ENCODE assay signal across 17 mouse cellular contexts in the genomic region with DNA sequence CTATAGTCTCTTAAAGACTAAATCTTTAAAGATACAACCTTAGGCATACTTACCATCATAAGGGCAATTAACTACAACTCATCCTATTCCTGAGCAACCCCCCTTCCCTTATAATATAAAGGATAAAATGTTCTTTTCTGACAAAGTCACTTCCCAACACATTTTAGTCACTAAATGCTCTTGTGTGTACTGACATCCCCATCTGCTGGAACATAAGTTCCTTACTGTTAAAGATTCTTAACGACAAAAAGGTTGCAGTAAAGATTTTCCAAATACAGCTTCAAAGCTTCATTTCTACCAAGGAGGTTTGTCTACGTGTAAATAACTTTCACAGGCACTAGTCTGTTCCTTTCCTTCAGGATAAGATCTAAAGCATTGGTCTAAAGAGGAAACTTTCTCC. TPM values are rescaled to one million over a fixed set of nuclear protein-coding genes. Genes with fewer than 3 reads are reported as not detected.
DNase-seq lines count a peak whose midpoint lies in the region; ATAC-seq and TF ChIP-seq lines count a peak whose summit lies in the region.
"Had no signal": no experiment of that assay in that cellular context is flagged by ENCODE, and none has a peak within 500 bp of the region (broad histone marks: within the 10 kb centered on the region; RNA-seq: fewer than 3 reads in every experiment).

No protein-coding gene starts in this region.

- 0 out of 4 replicates have a peak overlapping the region, but pooled peaks of 1 of the 2 experiments have one; percentile 9 for H3K4me3 ChIP-seq in heart, embryonic 14.5 days (ENCODE audit: control insufficient read depth in 1 of 2, insufficient read depth in 1 of 2, low read depth in 1 of 2, low read length in 2 of 2)
- H3K4me3 ChIP-seq in kidney, postnatal 0 days (replicated peaks; ENCODE audit: low read depth, low read length) = no peak overlapping the region
- H3K4me3 ChIP-seq in hindbrain, embryonic 16.5 days (ENCODE audit: low read length) = no peak overlapping the region
- H3K4me3 ChIP-seq: limb, embryonic 10.5 days; midbrain, embryonic 12.5 days had no signal

- TF ChIP-seq CTCF in kidney, postnatal 0 days (IDR thresholded peaks at IDR 0.05; ENCODE audit: low read depth) = peak; percentile 45

- intact Hi-C loops in heart, postnatal 25 days (cut with DNase I) = loop anchor here (10.0 kb wide), 1 partner anchor 52 kb away; no protein-coding TSS in a partner anchor

- no peaks in the 10 kb centered on the region for H3K9me3 ChIP-seq in heart, embryonic 14.5 days (ENCODE audit: control insufficient read depth, low read length)
- no peaks in the 10 kb centered on the region for H3K9me3 ChIP-seq in kidney, postnatal 0 days (replicated peaks; ENCODE audit: low read length)
- no peaks in the 10 kb centered on the region for H3K9me3 ChIP-seq in hindbrain, embryonic 16.5 days (ENCODE audit: control insufficient read depth, low read length)
- H3K9me3 ChIP-seq: G1E; limb, embryonic 10.5 days; midbrain, embryonic 12.5 days had no signal

- 0 out of 4 replicates have a peak overlapping the region, but pooled peaks of 1 of the 2 experiments have one; percentile 14 for H3K27ac ChIP-seq in heart, embryonic 14.5 days (replicated peaks in 1 of 2; ENCODE audit: control insufficient read depth in 1 of 2, insufficient read depth in 1 of 2, low read depth in 2 of 2, low read length in 2 of 2)
- H3K27ac ChIP-seq in kidney, postnatal 0 days = no peak overlapping the region
- H3K27ac ChIP-seq in hindbrain, embryonic 16.5 days (ENCODE audit: low read depth, low read length) = no peak overlapping the region
- H3K27ac ChIP-seq: limb, embryonic 10.5 days; macrophage; midbrain, embryonic 12.5 days had no signal

- H3K4me2 ChIP-seq in heart, embryonic 14.5 days (ENCODE audit: low read length) = peak overlapping the region; percentile 50
- H3K4me2 ChIP-seq in kidney, postnatal 0 days (ENCODE audit: low read length) = no peak overlapping the region
- peak overlapping the region; percentile 25; the same call in 1 of the 2 replicates for H3K4me2 ChIP-seq in hindbrain, embryonic 16.5 days (ENCODE audit: low read length)
- H3K4me2 ChIP-seq: liver, embryonic 11.5 days; midbrain, embryonic 12.5 days had no signal

- no peak for ATAC-seq in heart, embryonic 14.5 days (ENCODE audit: insufficient number of reproducible peaks, insufficient read depth, low FRiP score, low read depth)
- ATAC-seq in kidney, postnatal 0 days (replicated peaks; ENCODE audit: low FRiP score, low read depth) = no peak
- ATAC-seq in hindbrain, embryonic 16.5 days = no peak
- ATAC-seq: CD4-positive, CD25-positive, alpha-beta regulatory T cell, adult 4 months; inflammation-experienced regulatory T-cells, adult 6 months had no signal

- DNase-seq in heart, postnatal 25 days (ENCODE audit: low spot score) = no peak
- no peak for DNase-seq in kidney, postnatal 0 days (ENCODE audit: low spot score)
- no peak for DNase-seq in kidney, postnatal 36 days
- DNase-seq in brain, adult 2 months (ENCODE audit: low read depth, low spot score) = peak; percentile 42
- DNase-seq in frontal cortex, postnatal 36 days (ENCODE audit: low spot score in 2 of 2) = no peak
- DNase-seq: cerebellum, postnatal 10 days; lung, adult 2 months; thymus, adult 2 months had no signal

- WGBS in heart, embryonic 14.5 days = 21% methylated on average over 2 of the region's 2 CpGs
- 45% methylated on average over 2 of the region's 2 CpGs for WGBS in kidney, postnatal 0 days
- WGBS in hindbrain, embryonic 16.5 days = 36% methylated on average over 2 of the region's 2 CpGs

- H3K36me3 ChIP-seq in heart, embryonic 14.5 days (ENCODE audit: control insufficient read depth, insufficient read depth, low read length) = 0 out of 2 replicates have a peak, but pooled peaks cover 3% of the 10 kb centered on the region
- H3K36me3 ChIP-seq in kidney, postnatal 0 days (ENCODE audit: insufficient read depth, low read length) = no peaks in the 10 kb centered on the region
- no peaks in the 10 kb centered on the region for H3K36me3 ChIP-seq in hindbrain, embryonic 16.5 days (ENCODE audit: control insufficient read depth, insufficient read depth, low read length)
- H3K36me3 ChIP-seq: limb, embryonic 10.5 days; midbrain, embryonic 12.5 days had no signal

- H3K4me1 ChIP-seq in heart, embryonic 14.5 days (ENCODE audit: control insufficient read depth in 2 of 2, insufficient read depth in 2 of 2, low read length in 2 of 2) = peaks cover 4 to 36% of the 10 kb centered on the region in 2 experiments; a peak in 3 of 4 replicates
- H3K4me1 ChIP-seq in kidney, postnatal 0 days (replicated peaks; ENCODE audit: insufficient read depth, low read length) = peaks cover 9% of the 10 kb centered on the region
- peaks cover 3% of the 10 kb centered on the region; the same call in 1 of the 2 replicates for H3K4me1 ChIP-seq in hindbrain, embryonic 16.5 days (ENCODE audit: control insufficient read depth, insufficient read depth, low read depth, low read length)

- H3K9ac ChIP-seq in heart, embryonic 14.5 days (ENCODE audit: low read length) = peak overlapping the region; percentile 54
- no peak overlapping the region for H3K9ac ChIP-seq in kidney, postnatal 0 days (ENCODE audit: low read depth, low read length)
- no peak overlapping the region for H3K9ac ChIP-seq in hindbrain, embryonic 16.5 days (ENCODE audit: low read depth, low read length)
- H3K9ac ChIP-seq: midbrain, embryonic 12.5 days had no signal

- H3K27me3 ChIP-seq in heart, embryonic 14.5 days (ENCODE audit: control insufficient read depth, insufficient read depth, low read length) = no peaks in the 10 kb centered on the region
- no peaks in the 10 kb centered on the region for H3K27me3 ChIP-seq in kidney, postnatal 0 days (ENCODE audit: insufficient read depth, low read length)
- H3K27me3 ChIP-seq in hindbrain, embryonic 16.5 days (replicated peaks; ENCODE audit: control insufficient read depth, insufficient read depth, low read length) = no peaks in the 10 kb centered on the region
- H3K27me3 ChIP-seq: midbrain, embryonic 12.5 days had no signal

RNA-seq across cellular contexts. Expression of a gene that starts 13.2 kb away (rescaled TPM):
- 71.8 and 76.2 TPM in 2 replicates for polyA plus RNA-seq in heart, embryonic 14.5 days (2014; fragmentation: Nextera tagmentation; extraction: Ambion mirVana)
- total RNA-seq in heart, postnatal 25 days (2021) = 100 to 1,000 TPM; 444 to 447 TPM
- polyA plus RNA-seq in kidney, postnatal 0 days (2015; fragmentation: Nextera tagmentation; extraction: Ambion mirVana) = 30.3 and 32.4 TPM in 2 replicates
- 46.3 and 47.5 TPM in 2 replicates for polyA plus RNA-seq in hindbrain, embryonic 16.5 days (2015; fragmentation: Nextera tagmentation; extraction: Ambion mirVana)
